Mouse (Mus musculus) adrenal gland, postnatal 25 days (tissue): ENCODE data around the gene Ksr2. TPM values are rescaled to one million over a fixed set of nuclear protein-coding genes. Genes with fewer than 3 reads are reported as not detected.

Experiments
- DNase-seq: peaks from one replicate; pipeline ENCODE4 v3.0.0; 2021; ENCODE audit warnings: mixed read lengths
- total RNA-seq: library from RNA; stranded (reverse); gene quantifications from 2 replicates; pipeline ENCODE4 v1.2.3, GENCODE M21; 2021

The Ksr2 gene
- total RNA-seq, 1 experiment from 2014 or later: 6.2 TPM

DNA sequence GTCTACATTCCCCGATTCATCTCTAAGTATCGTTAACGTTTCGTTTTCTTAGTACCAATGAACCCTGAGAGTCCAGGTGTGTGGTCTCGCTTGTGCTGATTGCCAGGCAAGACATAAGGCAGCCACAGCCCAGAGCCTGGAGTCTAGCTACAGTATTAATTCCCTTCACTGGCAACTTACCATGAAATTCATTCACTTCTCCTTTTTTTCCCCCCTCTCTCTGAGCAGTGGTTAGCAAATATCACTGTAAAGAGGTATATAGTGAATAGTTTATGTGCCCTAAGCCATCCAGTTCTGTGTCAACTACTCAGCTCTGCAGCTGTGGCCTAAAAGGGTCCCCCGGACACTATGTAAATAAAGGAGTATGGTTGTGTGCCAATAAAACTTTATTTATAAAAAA lies 71.6 kb downstream of the Ksr2 start:
- DNase-seq: no peak

DNA sequence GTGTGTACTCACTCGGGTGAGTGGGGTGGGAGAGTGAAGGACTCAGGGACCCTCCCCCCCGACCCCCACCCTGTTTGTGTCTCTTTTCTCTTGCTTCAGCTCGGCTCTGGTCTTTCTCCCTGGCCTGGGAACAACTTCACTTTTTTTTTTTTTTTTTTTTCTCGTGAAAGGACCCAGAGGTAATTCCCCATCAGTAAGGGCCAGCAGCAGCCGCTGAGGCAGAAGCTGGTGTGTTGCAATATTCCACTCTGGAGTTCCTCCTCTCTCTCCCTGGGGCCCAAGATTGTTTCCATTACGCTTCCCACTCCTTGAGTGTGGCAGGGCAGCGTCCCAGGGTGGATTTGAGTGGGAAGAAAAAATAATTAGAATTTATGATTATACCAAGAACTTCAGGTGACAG lies 72.3 kb downstream of the Ksr2 start:
- no peak for DNase-seq

DNA sequence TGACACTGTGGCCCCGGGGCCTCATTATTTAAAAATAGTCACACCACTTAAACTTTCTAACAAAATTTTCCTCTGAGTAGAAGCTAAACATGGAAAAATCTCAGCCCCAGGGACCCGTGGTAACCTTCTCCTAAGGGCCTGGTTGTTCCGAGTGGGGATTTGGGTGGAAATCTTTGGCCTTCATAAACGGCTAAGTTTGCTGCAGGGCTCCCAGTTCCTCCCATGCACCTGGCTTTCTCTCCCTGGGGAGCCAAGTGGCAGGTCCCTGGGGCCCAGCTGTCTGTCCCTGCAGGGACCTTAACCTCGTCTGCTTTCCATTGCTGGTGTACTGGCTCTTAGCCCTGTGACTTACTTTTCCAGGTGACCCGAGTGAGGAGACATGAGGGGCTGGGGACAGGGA lies 74.4 kb downstream of the Ksr2 start:
- DNase-seq: no peak

DNA sequence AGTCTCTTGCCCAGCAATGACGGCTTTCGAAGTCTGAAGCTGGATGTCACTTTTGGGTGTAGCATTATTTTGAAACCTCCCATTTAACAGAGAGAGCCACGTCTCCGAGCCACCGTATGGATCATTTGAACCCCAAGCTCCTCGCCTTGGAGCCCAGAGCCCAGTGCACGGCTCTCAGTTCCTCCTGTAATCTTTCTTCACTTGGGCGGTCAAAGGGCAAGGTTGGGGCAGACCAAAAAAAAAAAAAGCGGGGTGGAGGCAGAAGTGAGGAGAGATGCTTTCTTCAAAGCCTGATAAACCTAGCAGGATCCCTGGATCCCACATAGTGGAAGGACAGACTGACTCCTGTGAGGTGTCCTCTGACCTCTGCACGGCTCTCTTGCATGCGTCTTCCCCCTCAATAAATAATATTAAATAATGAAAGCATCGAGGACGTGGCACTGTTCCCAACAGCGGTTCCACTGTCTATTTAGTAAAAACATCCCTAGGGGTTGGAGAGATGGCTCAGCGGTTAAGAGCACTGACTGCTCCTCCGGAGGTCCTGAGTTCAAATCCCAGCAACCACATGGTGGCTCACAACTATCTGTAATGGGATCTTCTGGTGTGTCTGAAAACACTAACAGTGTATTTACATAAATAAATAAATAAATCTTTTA lies 75.0 kb downstream of the Ksr2 start:
- no peak for DNase-seq

DNA sequence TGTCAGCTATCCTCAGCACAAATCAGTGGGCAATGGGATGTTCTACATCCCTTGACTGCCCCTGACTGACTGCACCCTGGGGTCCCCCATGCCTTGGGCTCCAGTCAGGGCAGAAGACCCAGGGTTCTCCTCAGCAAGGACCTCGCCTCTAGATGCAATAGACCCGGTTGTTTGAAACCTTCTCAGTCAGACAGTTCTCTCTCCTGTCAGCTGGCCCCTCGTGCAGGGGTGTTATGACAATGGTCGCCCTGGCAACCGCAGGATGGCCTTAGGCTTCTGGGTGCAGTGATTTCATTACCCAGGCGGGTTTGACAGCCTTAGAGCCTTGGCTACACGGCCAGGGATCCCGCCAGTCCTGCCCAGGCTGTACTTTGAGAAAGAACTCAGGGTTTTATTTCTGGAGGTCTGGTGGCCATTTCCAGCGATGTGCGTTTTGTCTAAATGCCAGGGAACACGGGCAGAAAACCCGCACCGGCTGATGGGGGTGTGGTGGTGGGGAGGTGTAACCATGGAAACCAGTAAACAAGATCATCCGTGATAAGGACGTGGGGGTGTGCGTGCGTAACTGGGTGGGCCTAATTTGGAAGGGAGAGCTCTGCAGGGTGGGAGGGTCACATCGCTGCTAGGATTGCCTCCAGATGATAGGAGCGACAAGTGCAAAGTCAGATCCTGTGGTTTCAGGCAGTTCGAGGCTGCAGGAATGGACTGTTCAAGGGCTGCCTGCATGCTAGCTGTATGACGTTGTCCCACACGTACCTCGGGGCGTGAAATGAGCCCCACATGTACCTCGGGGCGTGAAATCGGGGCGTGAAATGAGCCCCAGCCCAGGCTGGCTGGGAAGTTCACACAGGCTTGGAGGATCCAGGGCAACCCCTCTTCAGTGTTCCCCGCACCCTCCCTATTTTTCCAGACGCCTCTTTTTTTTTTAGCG lies 79.4 kb downstream of the Ksr2 start:
- DNase-seq: peak; percentile 16

DNA sequence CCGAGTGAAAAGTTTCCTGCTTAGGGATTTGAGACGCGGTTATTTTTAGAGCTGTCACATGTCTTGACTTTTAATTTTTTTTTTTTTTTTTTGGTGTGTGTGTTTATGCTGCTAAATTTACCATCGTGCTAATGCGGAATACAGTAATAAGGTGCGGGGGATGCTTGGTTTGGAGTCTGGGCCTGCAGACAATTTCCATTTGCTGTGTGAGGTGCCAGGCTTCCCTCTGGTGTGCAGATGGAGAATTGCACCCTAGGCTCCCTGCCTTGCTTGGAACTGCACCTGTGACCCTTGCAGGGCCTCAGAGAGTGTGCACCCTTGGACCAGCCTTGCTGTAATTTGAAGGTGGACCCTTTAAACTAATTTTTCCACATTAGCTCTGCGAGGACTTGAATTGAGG lies 80.1 kb downstream of the Ksr2 start:
- peak; percentile 48 for DNase-seq

DNA sequence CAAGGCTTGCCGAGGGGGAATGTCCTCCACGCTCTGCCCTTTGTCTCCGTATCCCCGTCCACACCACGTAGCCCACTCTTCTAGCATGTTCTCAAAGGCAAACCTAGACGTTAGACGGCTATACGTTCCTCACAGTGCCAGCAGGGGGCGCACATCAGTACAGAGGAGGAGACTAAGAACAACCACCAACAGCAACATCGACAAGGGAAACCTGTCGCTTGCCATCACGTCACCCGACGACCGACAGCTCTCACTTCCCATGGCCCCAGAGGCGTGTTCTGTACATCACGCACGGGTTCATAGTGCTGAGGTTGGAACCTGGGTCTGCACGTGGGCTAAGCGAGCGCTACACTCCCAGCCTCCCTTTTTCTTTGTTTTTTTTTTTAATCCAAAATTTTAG lies 83.3 kb downstream of the Ksr2 start:
- DNase-seq: peak; percentile 35

DNA sequence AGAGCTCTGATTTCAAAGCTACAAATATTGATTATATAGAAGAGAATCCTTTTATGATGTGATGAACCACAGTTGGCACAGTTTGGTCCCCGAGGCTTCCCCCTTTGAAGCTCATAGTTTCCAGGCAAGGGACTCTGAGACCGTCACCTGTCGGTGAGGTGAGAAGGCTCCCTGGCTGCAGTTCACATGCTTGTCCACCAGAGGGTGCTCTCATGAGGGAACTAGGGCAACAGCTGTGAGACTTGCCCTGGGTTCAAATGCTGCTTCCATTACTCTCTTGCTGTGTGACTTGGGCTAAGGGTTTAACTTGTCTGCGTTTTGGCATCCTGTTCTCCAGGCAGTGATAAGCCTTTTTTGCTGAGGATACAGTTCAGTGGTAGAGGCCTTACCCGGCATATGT lies 88.8 kb downstream of the Ksr2 start:
- no peak for DNase-seq

DNA sequence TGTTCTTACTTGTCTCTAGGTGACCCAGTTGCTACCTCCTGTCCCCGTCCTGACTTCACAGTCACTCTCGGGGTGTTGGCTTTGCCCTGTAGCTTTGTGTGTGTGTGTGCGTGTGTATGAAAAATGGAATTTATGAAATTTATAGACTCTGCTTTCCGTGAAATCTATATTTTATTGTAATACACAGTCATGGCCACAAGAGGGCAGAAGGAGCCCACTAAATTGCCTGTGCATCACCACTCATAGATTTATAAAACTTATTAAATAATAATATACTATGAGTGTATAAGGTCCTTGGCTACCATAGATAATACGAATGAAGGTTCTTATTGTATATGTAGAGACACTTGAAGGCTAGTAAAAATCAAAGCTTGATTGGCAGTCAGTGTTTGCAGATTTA lies 90.6 kb downstream of the Ksr2 start:
- DNase-seq: no peak

DNA sequence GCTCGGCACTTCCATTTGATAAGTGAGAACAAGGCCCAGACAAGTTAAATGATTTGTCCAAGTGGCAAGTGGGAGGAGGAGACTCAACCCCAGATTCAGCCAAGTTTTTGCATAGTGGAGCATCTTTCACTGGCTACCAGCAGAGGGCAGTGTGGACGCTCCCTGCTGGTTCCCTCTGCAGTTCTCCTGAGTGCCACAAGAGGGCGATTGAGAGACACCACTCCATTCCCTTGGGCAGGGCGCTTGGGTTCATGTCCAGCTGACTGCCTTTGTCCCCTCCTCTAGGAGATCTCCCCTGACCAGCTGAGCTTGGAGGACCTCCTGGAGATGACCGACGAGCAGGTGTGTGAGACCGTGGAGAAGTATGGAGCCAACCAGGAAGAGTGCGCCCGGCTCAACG lies 91.4 kb downstream of the Ksr2 start:
- DNase-seq: peak; percentile 63

DNA sequence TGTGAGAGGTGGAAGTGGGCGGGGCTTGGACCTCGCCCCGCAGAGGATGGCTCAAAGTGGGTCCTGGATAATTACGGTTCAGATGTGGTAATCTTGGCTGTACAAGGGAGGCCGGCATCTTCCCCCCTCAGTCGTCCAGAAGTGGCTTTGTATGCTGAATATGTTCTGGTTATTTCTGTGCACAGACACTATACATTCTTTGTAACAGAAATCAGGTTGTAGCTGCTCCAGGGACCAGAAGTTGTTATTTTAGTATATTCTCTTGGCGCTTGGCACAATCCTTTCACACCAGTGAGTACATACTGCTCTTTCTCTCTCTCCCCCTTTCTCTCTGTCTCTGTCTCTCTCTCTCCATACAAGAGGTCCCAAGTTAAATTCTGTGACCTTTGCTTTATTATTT lies 92.0 kb downstream of the Ksr2 start:
- no peak for DNase-seq

DNA sequence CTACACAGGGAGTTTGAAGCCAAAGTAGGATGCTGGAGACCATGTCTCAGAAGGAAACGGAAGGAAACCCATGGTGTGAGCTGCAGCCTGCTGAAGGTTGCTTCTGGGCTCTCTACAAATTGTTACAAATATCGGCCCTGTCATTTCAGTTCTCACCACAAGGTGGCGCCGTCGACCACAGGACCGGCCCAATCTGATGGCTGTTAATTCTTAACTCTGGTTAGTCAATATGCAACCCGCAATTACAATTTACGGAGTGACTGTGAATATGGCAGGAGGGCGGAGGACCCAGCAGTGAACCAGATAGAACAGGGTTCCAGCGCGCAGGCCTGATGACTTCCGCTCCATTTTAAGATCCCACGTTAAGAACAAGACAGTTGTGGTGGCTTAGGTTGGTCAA lies 92.6 kb downstream of the Ksr2 start:
- peak; percentile 46 for DNase-seq

DNA sequence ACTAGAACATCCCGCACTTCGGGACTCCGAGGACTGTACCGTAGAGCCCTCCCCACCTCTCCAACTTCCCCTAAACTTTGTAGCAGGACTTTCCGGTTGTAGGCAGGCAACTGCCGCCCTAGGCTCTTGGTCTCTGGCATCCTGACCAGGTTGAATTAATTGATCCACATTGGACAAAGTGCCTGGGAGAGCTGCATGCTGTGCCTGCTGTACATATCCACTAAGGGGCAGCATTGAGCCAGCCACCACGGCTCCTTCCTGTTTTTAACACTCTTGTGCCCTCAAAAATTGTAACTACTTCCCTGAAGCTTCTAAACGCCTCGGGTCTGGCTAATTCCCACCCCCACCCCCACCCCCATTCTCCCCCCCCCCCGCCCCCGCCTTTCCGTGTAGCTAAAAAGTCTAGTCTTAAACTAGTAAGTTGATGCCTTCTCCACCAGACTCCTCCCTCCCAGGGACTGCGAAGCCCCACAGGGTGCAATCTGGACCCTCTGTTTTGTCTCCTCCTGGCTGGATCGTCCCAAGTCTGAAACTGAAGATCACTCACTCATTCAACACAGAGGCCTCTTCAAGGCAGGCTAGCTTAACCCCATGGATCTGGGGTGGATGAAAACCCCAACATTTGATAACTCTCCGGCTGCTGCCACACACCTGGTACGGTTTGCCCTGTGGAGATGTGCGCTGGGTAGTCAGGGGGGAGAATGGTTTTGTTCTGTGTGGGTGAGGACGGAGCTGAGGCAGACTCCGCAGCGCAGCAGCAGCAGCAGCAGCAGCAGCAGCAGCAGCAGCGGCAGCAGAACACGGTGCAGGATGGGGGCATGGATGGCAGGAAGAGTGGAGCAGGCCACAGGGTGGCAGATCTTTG lies 95.9 kb downstream of the Ksr2 start:
- no peak for DNase-seq

DNA sequence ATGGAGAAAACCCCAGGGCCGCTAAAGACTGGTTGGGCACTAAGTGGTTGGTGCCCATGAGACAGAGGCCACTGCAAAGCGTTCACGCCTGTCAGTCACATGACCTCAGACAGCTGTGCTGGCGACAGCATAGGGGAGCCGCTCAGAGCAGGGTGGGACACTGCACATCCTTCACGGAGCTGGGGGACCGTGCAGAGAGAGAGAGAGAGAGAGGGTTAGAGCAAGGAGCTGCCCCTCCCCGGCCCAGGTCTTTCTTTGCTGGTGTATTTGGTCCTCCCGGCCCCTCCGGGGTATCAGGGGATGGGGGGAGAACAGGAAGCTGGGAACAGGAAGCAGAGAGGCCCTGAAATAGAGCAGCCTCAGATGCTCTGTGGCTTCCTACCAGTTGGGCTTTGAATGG lies 97.1 kb downstream of the Ksr2 start:
- DNase-seq: no peak

DNA sequence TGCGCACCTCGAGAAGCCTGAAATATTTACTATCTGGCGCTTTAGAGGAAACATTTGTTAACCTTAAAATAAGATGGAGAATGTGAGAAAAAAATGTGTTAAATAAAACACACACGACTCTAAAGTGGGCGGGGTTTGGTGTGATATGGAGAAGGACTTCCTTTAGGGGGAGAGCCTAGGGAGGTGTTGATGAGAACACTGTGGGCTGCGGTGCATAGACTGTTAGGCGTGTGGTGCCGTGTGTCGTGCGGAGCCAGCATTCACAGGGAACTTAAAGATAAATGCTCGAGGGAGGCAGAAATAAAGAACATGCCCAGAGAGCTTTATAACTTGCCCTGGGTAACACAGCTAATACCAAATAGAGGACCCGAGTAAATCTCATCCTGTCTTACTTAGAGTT lies 101.6 kb downstream of the Ksr2 start:
- DNase-seq: no peak

DNA sequence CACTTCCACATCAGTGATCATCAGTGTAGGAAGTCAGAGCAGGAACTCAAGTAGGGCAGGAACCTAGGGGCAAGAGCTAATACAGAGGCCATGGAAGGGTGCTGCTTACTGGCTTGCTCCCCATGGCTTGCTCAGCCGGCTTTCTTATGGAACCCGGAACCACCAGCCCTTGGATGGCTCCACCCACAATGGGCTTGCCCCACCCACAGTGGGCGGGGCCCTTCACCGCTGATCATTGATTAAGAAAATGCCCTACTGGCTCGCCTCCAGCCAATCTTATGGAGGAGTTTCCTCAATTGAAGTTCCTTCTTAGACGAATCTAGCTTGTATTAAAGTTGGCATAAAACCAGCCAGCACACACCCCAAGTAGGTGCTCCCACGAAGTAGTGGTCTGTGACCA lies 102.1 kb downstream of the Ksr2 start:
- no peak for DNase-seq

DNA sequence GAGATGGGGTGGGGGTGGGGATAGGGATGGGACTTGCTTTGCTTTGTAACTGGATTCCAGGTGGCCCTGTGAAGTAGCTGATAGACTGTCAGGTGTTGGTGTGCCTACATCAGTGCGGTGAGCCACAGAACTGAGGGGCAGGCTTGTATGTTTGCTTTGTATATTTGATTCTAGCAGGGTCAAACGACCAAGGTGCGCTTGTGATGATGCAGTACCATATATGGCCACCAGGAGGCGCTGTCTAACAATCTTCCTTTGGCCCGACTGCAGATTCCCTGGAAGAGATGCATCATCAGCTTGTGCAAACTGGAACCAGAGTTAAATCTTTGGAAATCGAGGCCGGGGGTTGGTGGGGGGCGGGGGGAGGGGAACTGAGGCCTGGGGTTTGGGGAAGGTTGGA lies 102.8 kb downstream of the Ksr2 start:
- peak; percentile 72 for DNase-seq

DNA sequence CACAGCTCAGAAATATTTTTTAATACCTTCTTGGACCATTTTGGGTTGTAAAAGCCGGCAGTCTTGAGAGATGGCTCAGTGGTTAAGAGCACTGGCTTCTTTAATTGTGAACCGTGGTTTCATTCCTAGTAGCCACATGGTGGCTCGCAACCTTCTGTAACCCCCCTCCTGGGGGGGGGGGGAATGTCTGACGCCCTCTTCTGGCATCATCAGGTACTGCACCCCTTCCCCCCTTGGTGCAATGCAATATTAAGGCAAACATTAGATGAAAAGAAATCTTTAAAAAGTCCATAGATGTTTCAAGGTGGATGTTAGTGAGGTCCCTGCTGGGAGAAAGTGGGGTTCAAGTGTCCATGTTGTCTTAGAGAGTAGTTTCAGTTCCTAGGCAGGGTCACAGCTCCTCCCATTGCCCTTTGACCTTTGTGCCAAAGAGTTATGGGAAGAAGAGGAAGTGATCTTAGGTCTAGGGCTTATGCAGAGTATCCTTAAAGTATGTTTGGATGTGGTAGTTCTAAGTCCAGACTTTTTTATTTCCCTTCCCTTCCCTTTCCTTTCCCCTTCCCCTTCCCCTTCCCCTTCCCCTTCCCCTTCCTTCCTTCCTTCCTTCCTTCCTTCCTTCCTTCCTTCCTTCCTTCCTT lies 106.2 kb downstream of the Ksr2 start:
- no peak for DNase-seq

DNA sequence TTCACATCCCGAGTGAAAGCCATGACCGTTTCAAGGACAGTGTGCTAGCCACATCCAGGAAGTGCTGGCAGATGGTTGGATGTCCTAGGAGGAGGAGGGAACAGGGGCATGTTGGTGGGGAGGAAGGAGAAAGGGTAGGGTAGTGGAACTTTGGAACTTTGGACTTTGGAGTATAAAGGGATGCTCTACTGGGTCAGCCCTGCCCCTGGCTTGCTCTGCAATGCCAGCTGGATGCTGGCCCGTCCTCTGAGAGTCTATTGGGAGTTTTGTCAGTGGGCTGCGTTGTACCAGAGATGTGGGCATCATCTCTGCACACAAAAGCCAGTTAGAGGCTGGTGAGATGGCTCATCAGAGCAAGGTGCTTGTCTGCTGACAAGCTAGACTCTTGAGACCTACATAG lies 107.4 kb downstream of the Ksr2 start:
- no peak for DNase-seq

DNA sequence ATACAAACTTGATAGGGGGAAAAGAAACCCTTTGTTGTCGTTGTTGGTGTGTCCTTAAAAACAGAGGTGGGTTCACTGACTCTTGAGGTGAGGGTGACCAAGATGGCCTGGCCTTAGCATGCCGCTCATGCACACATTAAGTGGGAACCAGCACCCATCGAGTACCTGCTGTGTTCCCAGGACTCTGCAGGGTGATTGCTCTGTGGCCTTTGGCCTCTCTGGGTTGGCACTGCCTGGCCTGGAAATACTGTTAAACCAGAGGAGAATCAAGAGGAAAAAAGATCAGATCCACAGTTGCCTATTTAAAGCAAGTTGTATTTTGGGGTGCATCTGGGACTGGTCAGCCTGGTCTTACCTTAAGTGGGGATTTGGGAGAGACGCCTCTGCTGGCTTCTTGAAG lies 107.9 kb downstream of the Ksr2 start:
- no peak for DNase-seq

DNA sequence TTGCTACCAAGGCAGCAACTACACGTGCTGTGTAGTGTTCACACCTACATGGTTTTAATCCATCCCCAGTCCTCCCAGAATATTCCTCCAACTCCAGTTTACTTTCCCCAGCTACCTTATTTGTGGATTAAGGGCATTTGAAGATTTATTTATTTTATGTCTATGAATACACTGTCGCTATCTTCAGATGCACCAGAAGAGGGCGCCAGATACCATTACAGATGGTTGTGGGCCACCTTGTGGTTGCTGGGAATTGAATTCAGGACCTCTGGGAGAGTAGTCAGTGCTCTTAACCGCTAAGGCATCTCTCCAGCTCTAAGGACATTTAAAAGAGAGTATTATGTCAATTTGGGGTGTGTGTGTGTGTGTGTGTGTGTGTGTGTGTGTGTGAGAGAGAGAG lies 108.7 kb downstream of the Ksr2 start:
- no peak for DNase-seq

DNA sequence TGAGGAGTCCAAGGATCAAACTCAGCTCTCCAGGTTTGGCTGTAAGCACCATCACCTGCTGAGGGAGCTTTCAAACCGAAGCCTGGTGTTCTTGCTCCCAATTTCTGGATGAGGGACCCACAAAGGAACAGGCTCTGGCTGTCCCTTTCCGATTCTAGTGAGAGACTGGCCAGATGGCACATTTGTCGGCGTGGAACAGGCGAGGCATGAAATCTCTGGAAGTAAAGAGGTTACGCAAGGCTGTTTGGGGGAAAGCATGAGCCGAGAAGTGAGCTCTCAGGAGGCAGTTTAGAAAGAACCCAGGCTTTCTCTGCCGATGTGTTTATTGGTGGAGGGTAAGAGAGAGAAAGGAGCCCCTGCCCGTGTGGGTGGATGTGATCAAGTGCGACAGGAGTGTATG lies 109.2 kb downstream of the Ksr2 start:
- no peak for DNase-seq

DNA sequence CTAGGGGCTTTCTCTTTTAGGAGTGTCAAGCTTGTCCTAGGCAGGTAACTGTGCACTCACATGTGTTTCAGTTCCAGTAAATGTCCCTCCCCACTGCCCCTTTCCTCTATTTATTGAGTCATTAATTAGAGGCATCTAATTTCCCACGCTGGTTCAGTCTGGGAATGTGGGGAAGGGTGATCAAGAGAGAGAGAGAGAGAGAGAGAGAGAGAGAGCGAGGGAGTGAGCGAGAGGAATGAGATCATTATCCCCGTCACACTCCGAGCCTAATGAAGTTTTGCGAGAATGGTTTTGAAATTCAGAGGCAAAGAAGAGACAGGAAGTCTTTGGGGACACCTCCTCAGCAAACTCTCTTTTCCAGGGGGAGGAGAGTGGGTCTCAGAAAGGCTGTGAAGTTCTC lies 117.2 kb downstream of the Ksr2 start:
- DNase-seq: no peak
